Mouse (Mus musculus) layer of hippocampus, adult 18-20 months (tissue): ENCODE results near the gene Grb7. TPM values are rescaled to one million over a fixed set of nuclear protein-coding genes. Genes with fewer than 3 reads are reported as not detected.

Experiments used
- DNase-seq, 2 experiments: peaks; one replicate each; pipeline ENCODE4 v3.0.0; 2022; ENCODE audit warnings: low spot score in 2 of 2
- total RNA-seq, 2 experiments: library from RNA; stranded (reverse); gene quantifications; 2 replicates each; pipeline ENCODE4 v1.2.3; 2021

Gene Grb7
- total RNA-seq, 2 experiments from 2014 or later, result 1.2 to 2.1 TPM

DNA sequence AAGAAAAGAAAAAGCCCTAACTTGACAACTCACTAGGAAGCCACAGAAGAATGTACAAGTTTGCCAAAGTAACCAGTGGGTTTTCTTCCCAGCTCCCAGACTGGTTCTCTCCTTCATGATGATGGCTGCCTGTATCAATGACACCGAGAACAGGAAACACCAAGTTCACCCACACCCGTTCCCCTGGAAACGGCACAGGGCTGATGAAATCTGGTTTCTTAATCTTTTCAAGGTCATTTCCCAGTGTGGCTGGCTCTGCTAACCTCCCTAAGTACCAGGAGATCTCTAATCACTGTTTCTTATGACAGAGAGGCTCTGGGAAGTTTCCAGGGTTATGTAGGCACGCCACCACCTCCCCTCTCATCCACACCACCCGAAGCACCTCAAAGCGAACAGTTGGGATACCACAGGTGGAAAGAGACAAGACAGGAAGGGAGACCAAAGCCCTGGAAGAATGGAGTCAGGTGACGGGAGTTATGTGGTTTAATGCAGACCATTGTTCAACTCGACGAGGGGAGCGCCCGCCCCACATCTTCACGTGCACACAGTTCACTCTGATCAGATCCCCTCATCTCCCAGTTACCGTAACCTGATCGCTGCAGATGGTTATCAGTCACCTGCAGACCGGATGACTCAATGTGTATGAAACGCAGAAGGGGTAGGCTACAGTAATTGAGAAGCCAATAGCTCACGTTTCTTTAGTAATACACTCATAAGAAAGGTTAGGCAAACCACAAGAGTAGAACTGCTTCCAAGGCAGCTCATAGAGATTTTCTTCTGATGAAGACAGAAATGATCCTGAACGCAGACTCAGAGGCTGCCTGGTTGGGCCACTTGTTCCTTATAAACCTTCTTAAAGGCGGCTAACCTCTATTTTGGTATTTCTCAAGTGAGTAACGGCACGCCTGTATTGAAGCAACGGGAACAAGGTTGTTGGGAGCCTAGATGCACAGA is 23.8 kb downstream of the Grb7 start:
- no peak for DNase-seq

GRCm38 (mm10) chr11:98470795-98471194 is 24.6 kb downstream of the Grb7 start:
- no peak for DNase-seq

DNA sequence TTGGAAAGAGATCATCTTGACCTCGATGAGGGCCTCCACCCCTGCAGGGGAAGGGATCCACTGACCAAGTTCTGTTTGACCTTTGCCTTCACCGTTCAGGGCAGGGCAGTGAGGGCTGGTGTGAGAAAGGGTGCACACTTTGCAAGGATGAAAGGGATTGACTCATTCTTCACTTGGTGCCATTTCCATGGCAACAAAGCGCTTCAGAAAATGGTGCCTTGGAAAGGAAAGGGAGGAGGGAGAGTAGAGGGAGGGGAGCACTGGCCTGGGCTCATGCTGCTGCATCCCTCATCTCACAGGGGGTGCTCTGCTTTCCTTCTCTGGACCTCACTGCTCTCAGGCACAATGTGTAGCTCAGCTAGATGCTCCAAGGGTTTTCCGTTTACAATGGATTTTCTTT is 26.5 kb downstream of the Grb7 start:
- DNase-seq, result no peak

DNA sequence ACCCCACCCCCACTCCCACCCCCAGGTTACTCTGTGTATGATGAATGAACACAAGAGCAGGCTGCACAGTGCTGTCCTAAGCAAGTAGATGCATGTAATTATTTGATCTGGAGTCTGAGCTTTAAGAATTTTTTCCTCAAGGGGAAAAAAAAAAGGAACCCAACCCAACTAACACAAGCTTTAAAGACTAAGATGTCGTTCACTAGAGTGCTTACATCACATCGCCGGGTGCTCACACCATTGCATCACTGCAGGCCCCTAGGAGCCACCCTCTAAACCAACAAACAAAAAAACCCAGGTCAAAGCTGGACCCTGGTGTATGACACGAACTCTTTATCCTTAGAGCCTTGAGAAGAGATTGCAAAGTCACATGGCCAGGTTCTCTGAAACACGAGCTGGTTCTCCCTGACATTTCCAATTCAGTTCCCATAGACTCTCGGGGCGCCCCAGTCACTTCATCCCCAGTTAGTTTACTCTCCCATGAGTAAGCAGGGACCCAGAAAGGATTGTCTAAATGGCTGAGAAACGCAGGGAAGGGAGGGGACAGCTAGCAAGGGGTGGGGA is 27.8 kb downstream of the Grb7 start:
- DNase-seq, result no peak

DNA sequence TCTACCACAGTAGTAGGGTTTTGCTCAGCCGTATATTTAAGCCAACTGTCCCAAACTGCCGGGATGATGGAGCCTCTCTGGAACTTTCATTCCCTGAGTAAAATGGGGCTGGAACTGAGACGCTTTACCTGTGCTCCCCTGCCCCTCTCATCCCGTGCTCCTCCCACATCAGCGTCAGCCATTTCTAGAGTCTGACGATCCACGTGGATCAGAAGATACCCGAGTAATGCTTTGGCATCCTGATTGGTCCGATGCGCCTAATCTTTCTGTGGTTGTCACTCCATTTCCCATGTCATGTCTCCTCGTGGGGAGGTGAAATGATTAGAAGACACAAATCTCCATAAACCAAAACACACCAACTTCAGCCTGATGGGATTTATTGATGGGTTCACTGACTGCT is 28.8 kb downstream of the Grb7 start:
- no peak for DNase-seq

GRCm38 (mm10) chr11:98475630-98476433 is 29.6 kb downstream of the Grb7 start:
- no peak for DNase-seq

GRCm38 (mm10) chr11:98476434-98476807 is 30.2 kb downstream of the Grb7 start:
- no peak for DNase-seq

GRCm38 (mm10) chr11:98477011-98477701 is 31.0 kb downstream of the Grb7 start:
- DNase-seq, result no peak

GRCm38 (mm10) chr11:98479026-98479939 is 33.1 kb downstream of the Grb7 start:
- no peak for DNase-seq

- DNase-seq, result no peak
These were observed 33.8 kb downstream of the Grb7 start for GRCm38 (mm10) chr11:98479940-98480497.

DNA sequence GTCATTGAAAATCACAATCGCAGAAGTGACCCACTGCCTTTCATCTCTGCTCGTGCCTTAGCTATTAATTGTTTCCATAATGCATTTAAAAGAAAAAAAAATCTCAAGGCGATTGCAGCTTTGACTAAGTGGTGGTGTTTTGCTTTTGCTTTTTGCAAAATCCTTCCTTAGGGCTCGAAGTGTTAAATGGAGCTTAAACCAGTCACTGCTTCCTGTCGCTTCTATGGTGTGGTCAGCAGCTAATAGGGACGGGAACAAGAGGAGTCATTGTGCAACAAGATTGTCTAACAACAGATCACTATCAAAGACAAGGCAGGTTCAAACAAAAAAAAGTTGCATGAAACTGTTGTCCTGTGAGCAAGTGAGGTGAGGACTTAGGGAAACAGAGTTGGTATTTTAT is 35.0 kb downstream of the Grb7 start:
- no peak for DNase-seq

- no peak for DNase-seq
These were observed 35.9 kb downstream of the Grb7 start for GRCm38 (mm10) chr11:98482067-98482466.

- no peak for DNase-seq
These were observed 39.6 kb downstream of the Grb7 start for GRCm38 (mm10) chr11:98485749-98486148.

GRCm38 (mm10) chr11:98487526-98488040 is 41.4 kb downstream of the Grb7 start:
- no peak for DNase-seq

DNA sequence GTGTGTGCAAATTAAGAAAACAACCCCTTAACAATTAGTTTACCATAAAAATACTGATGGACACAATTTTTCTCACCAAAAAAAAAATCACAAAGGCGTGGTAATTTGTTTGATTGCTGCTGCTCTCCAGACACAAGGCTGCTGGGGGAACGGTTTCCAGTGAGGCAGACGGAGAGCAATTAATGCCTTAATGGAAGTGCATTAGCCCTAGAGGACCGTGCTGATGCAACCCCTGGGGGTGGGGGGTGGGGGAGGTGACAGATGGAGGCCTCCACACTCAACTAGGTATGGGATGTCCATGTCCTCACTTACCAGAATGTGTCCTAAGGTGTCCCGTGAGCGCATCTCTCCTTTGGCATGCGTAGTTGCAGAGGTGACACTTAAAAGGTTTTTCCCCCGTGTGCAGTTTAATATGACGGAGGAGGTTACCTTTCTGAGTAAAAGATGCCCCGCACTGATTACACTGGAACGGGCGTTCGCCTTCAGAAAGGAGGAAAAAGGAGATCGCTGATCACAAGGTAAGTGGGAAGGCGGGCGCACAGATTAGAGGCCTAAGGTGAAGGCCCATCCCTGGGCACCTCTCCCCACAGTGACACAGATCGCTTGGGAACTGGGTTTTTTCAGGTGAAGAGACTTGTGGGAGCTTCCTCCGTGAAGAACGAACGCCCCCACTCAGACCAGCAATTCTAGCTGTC is 42.5 kb downstream of the Grb7 start:
- DNase-seq, result no peak

DNA sequence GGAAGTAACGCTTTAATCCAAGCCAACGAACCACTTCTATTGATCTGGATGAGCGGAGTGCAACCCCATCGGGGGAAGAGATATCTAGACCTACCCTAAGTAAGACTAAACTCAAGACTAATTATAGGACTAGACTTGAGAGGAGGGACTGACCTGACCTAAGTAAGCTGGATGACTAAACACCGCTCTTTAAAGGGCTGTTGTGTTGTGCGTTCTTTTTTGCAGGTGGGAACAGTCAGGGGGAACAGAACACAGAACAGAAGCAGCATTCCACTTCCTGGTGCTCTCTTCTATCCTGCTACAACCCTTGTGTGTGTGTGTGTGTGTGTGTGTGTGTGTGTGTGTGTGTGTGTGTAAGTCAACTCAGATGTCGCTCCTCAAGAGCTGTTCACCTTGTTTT is 45.4 kb downstream of the Grb7 start:
- DNase-seq, result no peak

DNA sequence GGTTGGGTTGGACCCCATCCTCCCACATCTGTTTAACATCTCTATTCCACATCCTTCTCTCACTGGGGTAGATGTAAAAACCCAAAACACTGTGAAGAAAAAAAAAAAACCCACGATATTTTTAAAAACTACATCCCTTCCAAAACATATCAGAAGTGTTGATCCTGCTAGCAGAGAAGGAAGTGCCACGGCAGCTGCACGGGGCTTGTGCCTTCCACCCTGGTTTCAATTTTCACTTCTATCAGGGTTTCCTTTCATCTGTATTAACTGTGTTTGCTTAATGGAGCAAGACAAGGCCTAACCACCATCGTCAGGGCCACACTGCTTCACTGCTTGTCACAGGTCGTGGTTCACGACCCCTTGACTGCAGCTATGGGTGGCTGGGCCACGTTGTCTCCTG is 46.8 kb downstream of the Grb7 start:
- DNase-seq, result no peak

DNA sequence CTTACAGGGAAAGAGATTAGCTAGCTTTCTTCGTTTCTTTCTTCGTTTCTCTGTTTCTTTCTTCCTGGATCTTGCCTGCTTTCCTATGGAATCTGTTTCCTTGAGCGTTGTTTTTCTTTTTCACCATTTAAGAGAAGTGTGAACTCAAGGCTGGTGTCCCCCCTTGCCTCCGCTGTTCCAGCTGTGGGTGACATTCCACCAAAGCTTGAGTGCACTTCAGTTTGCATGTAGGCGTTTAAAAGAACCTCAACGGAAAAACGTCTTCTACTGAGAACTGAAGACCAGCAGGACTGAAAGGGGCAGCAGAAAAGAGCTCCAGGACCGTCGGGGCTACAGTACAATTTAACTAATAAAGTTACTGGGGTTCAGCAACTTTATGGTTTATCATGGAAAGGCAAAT is 47.2 kb downstream of the Grb7 start:
- DNase-seq, result no peak

GRCm38 (mm10) chr11:98495176-98495719 is 49.1 kb downstream of the Grb7 start:
- DNase-seq, result no peak
